Mouse (Mus musculus) stomach, embryonic 14.5 days (tissue): ENCODE results near the gene Dmgdh. TPM values are rescaled to one million over a fixed set of nuclear protein-coding genes. Genes with fewer than 3 reads are reported as not detected.
A peak's percentile ranks its signal among the peaks of the same experiment; 100 is the strongest.

Experiments
- ATAC-seq: fragments of 200-750 bp; cut with Nextera tagmentation; 2 replicates; pipeline ENCODE4 v1.8.0; 2017; ENCODE audit warnings: low read depth, moderate TSS enrichment; ENCODE audit not compliant: insufficient number of reproducible peaks, insufficient read depth, low FRiP score
- H3K27ac ChIP-seq: fragments of 300-500 bp; sonication (generic); 2 replicates; pipeline ENCODE4 v1.5.1; 2014; ENCODE audit warnings: mild to moderate bottlenecking, low read length, moderate library complexity, mixed read lengths
- H3K27me3 ChIP-seq: fragments of 300-500 bp; sonication (generic); 2 replicates; pipeline ENCODE4 v1.6.1; 2014; ENCODE audit warnings: low read length, control low read depth, mixed read lengths; ENCODE audit not compliant: control insufficient read depth, insufficient read depth
- H3K36me3 ChIP-seq: fragments of 300-500 bp; sonication (generic); 2 replicates; pipeline ENCODE4 v1.6.1; 2014; ENCODE audit warnings: mild to moderate bottlenecking, control low read depth, low read length, moderate library complexity, mixed read lengths; ENCODE audit not compliant: control insufficient read depth, insufficient read depth
- H3K4me1 ChIP-seq: fragments of 300-500 bp; sonication (generic); 2 replicates; pipeline ENCODE4 v1.6.1; 2014; ENCODE audit warnings: low read length, control low read depth, mixed read lengths; ENCODE audit not compliant: control insufficient read depth, insufficient read depth
- H3K4me2 ChIP-seq: fragments of 300-500 bp; sonication (generic); replicated peaks from 2 replicates; pipeline ENCODE4 v1.6.1; 2014; ENCODE audit warnings: low read depth, low read length, control low read depth
- H3K4me3 ChIP-seq: fragments of 300-500 bp; sonication (generic); 2 replicates; pipeline ENCODE4 v1.5.1; 2014; ENCODE audit warnings: low read depth, low read length, control low read depth
- H3K9ac ChIP-seq: fragments of 300-500 bp; sonication (generic); replicated peaks from 2 replicates; pipeline ENCODE4 v1.6.1; 2014; ENCODE audit warnings: low read depth, mild to moderate bottlenecking, control low read depth, low read length, moderate library complexity, mixed read lengths
- H3K9me3 ChIP-seq: fragments of 300-500 bp; sonication (generic); 2 replicates; pipeline ENCODE4 v1.6.1; 2016; ENCODE audit warnings: low read depth, low read length, control low read depth; ENCODE audit not compliant: control insufficient read depth
- WGBS: fragments of 180-500 bp; shearing (Covaris S2); extraction: QIAGEN DNeasy Blood & Tissue Kit; methylation state at CpG from one replicate; pipeline ENCODE4 v1.1.7; 2014; 5-methylcytosine and 5-hydroxymethylcytosine counted together
- polyA plus RNA-seq: library from polyadenylated mRNA; unstranded; fragments of >200 nt; fragmentation: Nextera tagmentation; extraction: Ambion mirVana; gene quantifications from 2 replicates; pipeline ENCODE4 v1.2.1, GENCODE M21; 2014

The Dmgdh gene
- polyA plus RNA-seq, 1 experiment from 2014 or later = not detected

DNA sequence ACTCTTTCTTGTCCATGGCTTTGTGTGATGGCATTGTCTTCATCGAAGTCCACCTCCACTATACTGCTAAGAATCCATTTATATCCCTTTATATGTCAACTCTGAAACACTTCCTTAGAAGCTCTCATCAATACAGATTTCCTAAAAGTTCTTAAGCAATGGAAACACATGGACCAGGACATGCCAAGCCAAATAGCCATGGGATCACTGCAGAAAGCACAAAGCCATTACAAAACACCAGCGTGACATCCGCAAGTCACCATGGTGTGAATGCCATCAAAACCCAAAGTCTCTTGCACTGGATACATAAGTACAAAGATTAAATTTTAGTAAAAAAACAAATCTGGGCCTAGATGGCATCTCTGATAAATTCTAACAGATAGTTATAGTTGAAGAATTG lies 15.3 kb downstream of the Dmgdh start:
- over 99% methylated on average over 3 of the region's 3 CpGs for WGBS
- no peak for ATAC-seq
- Histone ChIP-seq H3K4me2 (no peak overlapping the region), H3K4me3 (no peak overlapping the region), H3K36me3 (no peaks in the 10 kb centered on the region), H3K9ac (no peak overlapping the region), H3K9me3 (no peaks in the 10 kb centered on the region), H3K27ac (no peak overlapping the region), H3K4me1 (no peaks in the 10 kb centered on the region), H3K27me3 (no peaks in the 10 kb centered on the region)

DNA sequence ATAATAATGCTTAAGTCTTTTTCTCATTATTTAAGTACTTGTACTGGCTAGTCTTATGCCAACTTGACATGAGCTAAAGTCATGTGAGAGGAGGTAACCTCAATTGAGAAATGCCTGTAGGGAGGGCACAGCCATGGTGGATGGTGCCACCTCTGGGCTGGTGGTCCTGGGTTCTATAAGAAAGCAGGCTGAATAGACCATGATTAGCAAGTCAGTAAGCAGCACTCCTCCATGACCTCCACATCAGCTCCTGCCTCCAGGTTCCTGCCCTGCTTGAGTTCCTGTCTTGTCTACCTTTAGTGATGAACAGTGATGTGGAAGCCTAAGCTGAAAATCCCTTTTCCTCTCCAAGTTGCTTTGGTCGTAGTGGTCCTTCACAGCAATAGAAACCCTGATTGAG lies 16.6 kb downstream of the Dmgdh start:
- H3K4me2 ChIP-seq = no peak overlapping the region
- H3K9me3 ChIP-seq = no peaks in the 10 kb centered on the region
- no peak for ATAC-seq
- H3K27me3 ChIP-seq = no peaks in the 10 kb centered on the region
- H3K36me3 ChIP-seq = no peaks in the 10 kb centered on the region
- H3K4me1 ChIP-seq = no peaks in the 10 kb centered on the region
- H3K27ac ChIP-seq = no peak overlapping the region
- no peak overlapping the region for H3K9ac ChIP-seq
- 86% methylated on average over 1 of the region's 1 CpGs for WGBS
- H3K4me3 ChIP-seq = no peak overlapping the region

GRCm38 (mm10) chr13:93698866-93699265 lies 24.6 kb downstream of the Dmgdh start:
- Histone ChIP-seq H3K36me3 (no peaks in the 10 kb centered on the region), H3K9me3 (no peaks in the 10 kb centered on the region), H3K4me1 (no peaks in the 10 kb centered on the region), H3K9ac (no peak overlapping the region), H3K27me3 (no peaks in the 10 kb centered on the region), H3K4me3 (no peak overlapping the region), H3K4me2 (no peak overlapping the region), H3K27ac (no peak overlapping the region)
- 76% methylated on average over 6 of the region's 6 CpGs for WGBS
- no peak for ATAC-seq

- ATAC-seq = peak; percentile 28; the same call in 1 of the 2 replicates
- Histone ChIP-seq H3K36me3 (no peaks in the 10 kb centered on the region), H3K27ac (no peak overlapping the region), H3K27me3 (no peaks in the 10 kb centered on the region), H3K9ac (no peak overlapping the region), H3K4me1 (no peaks in the 10 kb centered on the region), H3K9me3 (no peaks in the 10 kb centered on the region), H3K4me3 (no peak overlapping the region), H3K4me2 (no peak overlapping the region)
- WGBS = 77% methylated on average over 4 of the region's 4 CpGs
Observed at GRCm38 (mm10) chr13:93705697-93706096, 31.5 kb downstream of the Dmgdh start.

DNA sequence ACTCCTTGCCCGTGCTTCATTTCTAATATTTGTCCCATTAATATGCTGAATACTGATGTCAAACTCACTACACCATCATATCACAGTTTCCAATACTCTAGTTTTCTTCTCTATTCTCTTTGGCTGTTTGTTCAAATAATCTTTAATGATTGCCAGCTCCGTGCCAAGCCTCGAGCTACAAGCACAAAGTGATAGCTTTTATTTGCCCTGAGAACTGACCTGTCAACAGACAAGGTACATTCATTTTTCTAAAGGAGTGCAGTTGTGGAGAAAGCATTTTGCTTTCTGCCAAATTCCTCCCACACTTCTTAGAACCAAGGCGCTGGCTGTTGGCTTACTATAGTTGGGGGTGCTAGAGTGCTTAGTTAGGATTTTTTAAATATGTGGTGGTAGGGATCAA lies 33.0 kb downstream of the Dmgdh start:
- no peaks in the 10 kb centered on the region for H3K9me3 ChIP-seq
- no peak for ATAC-seq
- 52% methylated on average over 4 of the region's 4 CpGs for WGBS
- no peaks in the 10 kb centered on the region for H3K36me3 ChIP-seq
- H3K27ac ChIP-seq = no peak overlapping the region
- H3K27me3 ChIP-seq = no peaks in the 10 kb centered on the region
- H3K4me1 ChIP-seq = no peaks in the 10 kb centered on the region
- no peak overlapping the region for H3K9ac ChIP-seq
- no peak overlapping the region for H3K4me3 ChIP-seq
- no peak overlapping the region for H3K4me2 ChIP-seq

DNA sequence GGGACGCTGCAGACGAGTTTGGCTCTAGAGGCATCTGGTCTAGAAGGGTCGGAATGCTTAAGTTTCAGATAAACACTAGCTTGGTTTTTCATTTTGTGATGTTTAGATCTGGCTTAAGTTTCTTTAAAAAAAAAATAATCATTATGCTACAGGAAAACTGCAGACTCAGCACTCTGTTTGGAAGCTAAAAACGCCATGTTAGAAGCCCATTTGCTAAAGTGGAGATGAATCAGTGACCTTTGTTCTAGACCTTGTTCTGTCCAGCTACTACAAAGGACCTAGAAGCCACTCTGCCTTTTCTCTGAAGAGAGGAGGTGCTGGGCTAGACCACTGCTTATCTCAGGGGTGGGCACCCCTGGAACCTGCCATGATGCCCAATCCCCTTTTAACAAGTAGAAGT lies 36.1 kb downstream of the Dmgdh start:
- Histone ChIP-seq H3K9ac (no peak overlapping the region), H3K36me3 (no peaks in the 10 kb centered on the region), H3K4me2 (no peak overlapping the region), H3K27me3 (no peaks in the 10 kb centered on the region), H3K4me1 (no peaks in the 10 kb centered on the region), H3K4me3 (no peak overlapping the region), H3K9me3 (no peaks in the 10 kb centered on the region), H3K27ac (no peak overlapping the region)
- WGBS = 71% methylated on average over 4 of the region's 4 CpGs
- no peak for ATAC-seq

- Histone ChIP-seq H3K4me3 (no peak overlapping the region), H3K9ac (no peak overlapping the region)
- WGBS = 85% methylated on average over 4 of the region's 4 CpGs
Observed at GRCm38 (mm10) chr13:93711226-93711625, 37.0 kb downstream of the Dmgdh start.

DNA sequence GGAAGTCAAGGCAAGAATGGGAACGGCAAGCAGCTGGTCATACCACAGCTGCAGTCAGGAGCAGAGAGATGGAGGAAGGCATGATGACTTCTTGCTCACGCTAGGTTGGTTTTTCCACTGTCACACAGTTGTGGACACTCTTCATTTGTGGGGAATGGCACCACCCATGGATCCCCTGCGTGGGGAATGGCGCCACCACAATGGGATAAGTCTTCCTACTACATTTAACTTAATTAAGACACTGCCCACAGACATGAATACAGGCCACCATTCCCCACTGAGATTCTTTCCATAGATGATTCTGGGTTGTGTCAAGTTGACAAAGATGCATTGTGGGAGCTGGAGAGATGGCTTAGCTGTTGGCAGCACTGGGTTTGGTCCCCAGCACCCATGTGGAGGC lies 38.1 kb downstream of the Dmgdh start:
- H3K4me1 ChIP-seq = no peaks in the 10 kb centered on the region
- no peaks in the 10 kb centered on the region for H3K36me3 ChIP-seq
- ATAC-seq = no peak
- H3K4me3 ChIP-seq = no peak overlapping the region
- no peaks in the 10 kb centered on the region for H3K9me3 ChIP-seq
- no peak overlapping the region for H3K9ac ChIP-seq
- H3K4me2 ChIP-seq = no peak overlapping the region
- no peaks in the 10 kb centered on the region for H3K27me3 ChIP-seq
- 96% methylated on average over 4 of the region's 4 CpGs for WGBS
- H3K27ac ChIP-seq = no peak overlapping the region

More at GRCm38 (mm10) chr13:93711226-93711625, 37.0 kb downstream of the Dmgdh start:
- ATAC-seq = no peak
- H3K9me3 ChIP-seq = no peaks in the 10 kb centered on the region
- no peaks in the 10 kb centered on the region for H3K36me3 ChIP-seq
- H3K4me2 ChIP-seq = no peak overlapping the region
- no peaks in the 10 kb centered on the region for H3K27me3 ChIP-seq
- H3K27ac ChIP-seq = no peak overlapping the region
- no peaks in the 10 kb centered on the region for H3K4me1 ChIP-seq

- H3K27ac ChIP-seq = no peak overlapping the region
- no peaks in the 10 kb centered on the region for H3K4me1 ChIP-seq
- H3K27me3 ChIP-seq = no peaks in the 10 kb centered on the region
- no peaks in the 10 kb centered on the region for H3K36me3 ChIP-seq
- WGBS = 92% methylated on average over 3 of the region's 3 CpGs
- H3K9ac ChIP-seq = no peak overlapping the region
- no peak overlapping the region for H3K4me3 ChIP-seq
- H3K9me3 ChIP-seq = no peaks in the 10 kb centered on the region
- ATAC-seq = no peak
- H3K4me2 ChIP-seq = no peak overlapping the region
Observed at GRCm38 (mm10) chr13:93713826-93714225, 39.6 kb downstream of the Dmgdh start.
